Mouse (Mus musculus): ENCODE data around the gene Kmt2d.

DNA sequence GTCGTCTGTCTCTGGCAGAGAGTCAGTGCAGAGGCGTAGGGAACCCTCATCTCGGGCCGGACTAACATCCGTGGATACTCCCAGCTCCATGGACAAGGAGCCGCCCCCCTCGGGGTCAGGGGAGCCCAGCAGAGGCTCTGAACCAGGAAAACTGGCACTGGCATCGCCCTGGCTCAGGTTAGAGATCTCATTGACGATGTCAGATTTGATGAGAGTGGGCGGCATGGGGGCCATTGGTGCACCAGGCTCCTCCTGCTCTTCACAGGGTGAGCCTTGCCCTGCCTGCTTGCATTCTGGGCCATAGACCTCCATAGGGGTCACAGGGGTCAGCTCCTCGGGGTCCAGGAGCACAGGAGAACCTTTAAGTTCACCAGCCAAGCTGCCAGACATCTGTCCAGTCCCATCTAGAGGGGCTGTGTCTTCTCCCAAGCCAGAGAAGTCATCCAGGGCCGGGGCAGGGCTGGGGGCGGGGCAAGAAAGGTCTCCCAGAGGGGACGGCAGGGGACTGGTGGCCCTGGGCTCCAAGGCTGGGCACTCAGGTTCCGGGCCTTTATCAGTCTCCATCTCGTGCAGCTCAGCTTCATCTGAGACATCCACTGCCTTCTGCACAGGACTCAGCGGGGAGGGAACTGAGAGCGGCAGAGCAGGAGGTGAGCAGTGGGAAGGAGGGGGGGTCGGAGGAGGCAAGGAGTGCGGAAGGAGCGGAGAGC lies 9.1 kb downstream of the Kmt2d start:
- TF ChIP-seq GATA1 (IDR thresholded peaks at IDR 0.05; ENCODE audit: borderline replicate concordance, low read length): no peak
- no peak for TF ChIP-seq FLI1 (IDR thresholded peaks at IDR 0.05; ENCODE audit: low read length)

Data from megakaryocyte, embryonic 14.5 days (primary cell).